Mouse (Mus musculus): ENCODE measurements around the gene Apip.
A peak's percentile ranks its signal among the peaks of the same experiment; 100 is the strongest.

Gene Apip

DNA sequence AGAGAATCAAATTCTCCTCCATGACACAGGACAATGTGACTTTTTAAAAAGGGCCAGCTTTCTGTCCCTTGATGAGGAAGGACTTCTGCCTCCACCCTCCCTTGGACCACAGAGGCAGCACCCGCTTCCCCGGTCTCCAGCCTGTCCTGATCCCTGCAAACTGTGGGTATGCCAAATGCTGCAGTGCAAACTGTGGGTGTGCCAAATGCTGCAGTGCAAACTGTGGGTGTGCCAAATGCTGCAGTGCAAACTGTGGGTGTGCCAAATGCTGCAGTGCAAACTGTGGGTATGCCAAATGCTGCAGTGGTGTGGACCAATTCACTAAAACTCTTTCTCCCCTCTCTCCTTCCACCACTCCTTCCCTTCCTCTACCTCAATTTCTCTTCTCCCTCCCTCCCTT lies 32.7 kb downstream of the Apip start:
- DNase-seq = no peak

DNA sequence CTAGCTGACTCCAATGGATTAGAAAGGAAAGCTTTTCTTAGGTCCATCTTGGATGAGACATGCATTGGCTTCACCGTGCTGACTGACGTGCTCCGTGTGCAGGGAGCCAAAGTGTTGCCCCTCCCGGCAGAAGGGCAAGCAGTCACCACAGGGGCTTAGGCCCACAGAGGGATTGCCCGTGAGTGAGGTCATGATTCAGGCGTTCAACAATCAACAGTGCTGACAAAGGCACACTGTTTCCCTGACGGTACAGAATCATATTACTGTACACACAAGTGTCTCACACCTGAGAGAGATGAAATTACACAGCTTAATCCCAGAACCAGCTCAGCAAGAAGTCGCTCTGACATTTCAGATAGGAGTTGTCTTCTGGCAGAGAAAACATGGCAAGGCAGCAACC lies 38.2 kb downstream of the Apip start:
- DNase-seq = no peak

DNA sequence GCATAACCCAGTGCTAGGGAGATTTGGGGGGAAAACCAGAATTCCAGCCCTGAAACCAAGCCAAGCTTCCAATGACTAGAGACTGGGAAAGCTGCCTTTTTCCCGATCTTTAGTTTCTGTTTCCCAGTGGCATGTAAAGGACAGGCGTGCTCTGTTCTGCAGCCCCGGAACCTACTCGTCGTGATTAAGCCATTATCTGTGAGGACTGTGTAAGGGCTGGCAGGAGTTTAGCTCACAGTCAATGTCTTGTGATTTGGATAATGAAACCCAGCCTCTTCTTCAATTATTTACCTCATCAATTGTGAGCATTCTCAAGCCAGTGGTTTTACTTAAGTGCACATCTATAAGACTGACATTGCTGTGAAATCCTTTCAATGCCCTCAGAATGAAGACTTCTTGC lies 43.7 kb downstream of the Apip start:
- no peak for DNase-seq

DNA sequence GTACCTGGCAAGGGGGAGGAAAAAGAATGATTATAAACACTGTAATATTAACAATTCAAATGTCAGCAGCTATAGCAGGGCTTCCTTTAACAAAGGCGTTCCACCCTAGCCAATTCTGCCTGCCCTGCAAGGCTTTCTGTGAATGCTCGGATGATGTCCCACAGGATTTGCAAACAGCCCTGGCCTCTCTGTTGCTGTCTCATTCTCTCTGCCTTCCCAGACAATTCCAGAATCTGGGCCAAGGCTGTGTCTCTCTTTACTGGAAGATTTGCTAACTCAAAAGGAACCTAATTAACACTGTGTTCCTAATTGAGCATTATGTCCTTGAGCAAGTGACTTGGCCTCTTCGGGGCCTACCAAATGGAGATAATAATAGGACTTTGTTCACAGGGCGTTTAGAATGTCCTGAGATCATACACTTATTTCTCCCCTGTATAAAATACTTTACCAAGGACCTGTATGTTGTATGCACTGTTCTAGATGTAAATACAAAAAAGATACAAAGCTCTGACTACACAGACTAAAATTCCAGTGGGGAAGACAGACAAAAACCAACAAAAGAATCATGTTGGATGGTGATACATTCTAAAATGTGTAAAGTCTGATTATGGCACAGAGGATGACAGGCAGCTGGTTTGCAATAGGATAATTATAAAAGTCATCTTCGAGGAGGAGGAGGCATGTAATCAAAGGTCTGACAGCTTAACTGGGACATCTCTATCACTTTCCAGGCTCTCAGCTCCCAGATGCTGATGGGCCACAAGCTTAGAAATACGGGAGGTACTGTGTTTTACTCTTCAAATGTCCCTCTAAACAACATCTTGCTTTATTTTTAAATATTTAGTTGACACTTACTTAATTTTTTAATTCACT lies 45.1 kb downstream of the Apip start:
- no peak for DNase-seq

DNA sequence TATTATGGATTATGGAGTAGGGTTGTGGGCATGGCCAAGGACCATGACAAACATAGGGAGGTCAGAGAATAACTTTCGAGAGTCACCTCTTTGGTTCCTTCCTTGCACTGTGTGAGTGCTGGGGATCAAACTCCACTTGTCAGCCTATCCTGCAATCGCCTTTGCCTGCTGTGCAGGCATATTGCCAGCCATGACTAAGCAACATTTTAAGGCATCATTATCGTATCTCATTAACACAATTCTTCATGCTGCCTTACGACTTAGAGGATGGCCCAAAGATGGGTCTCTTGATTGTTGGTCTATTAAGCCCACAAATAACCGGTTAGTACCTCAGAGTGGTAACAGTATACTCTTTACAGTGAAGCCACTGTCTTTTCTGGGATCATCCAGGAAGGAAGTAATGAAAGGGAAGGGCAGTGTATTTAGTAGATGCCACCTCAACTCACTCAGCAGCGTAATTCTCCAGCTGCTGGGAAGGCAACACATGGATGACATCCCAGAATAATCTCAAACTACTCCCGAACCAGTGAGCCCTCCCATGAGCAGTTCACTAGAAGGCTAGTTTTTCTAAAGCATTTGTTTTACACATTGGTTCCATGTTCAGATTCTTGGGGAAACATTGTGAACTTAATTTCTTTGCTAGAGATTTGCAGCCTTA lies 45.9 kb downstream of the Apip start:
- DNase-seq = no peak

DNA sequence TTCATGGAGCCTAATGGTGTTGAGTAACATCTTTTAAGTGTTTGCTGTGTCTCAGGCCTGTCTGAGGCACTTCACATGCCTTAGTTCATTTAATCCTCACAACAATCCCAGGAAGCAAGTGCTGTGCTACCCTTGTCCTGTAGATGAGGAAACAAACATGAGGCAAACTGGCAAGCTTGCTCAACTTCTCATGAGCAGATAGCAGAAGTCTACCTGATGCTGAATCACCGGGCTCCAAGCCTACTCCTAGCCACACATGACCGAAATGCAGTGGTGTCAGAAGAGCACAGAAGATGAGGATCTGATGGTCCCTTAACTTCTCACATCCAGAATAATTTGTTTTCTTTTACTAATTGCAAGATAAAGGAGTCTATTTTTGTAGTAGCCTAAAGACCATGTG lies 56.2 kb downstream of the Apip start:
- DNase-seq = peak; percentile 19

DNA sequence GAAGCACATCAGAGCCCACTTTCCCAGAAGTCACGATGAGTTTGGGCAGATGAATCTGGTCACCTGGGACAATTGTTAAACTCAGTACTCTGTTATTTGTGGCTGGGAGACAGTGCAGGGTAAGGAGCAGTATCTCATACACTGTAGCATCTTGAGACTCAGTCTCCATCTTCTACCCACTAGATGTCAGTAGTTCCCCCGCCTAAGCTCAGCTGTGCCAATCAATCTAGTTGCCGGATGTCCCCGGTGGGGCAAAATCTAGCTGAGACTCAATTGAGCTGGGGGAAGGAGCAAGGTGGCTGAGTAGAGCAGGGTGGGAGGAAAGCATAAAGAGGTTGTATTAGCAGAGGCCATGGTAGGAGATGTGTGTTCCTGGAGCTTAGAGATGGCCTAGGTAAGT lies 57.7 kb downstream of the Apip start:
- DNase-seq = peak; percentile 68

DNA sequence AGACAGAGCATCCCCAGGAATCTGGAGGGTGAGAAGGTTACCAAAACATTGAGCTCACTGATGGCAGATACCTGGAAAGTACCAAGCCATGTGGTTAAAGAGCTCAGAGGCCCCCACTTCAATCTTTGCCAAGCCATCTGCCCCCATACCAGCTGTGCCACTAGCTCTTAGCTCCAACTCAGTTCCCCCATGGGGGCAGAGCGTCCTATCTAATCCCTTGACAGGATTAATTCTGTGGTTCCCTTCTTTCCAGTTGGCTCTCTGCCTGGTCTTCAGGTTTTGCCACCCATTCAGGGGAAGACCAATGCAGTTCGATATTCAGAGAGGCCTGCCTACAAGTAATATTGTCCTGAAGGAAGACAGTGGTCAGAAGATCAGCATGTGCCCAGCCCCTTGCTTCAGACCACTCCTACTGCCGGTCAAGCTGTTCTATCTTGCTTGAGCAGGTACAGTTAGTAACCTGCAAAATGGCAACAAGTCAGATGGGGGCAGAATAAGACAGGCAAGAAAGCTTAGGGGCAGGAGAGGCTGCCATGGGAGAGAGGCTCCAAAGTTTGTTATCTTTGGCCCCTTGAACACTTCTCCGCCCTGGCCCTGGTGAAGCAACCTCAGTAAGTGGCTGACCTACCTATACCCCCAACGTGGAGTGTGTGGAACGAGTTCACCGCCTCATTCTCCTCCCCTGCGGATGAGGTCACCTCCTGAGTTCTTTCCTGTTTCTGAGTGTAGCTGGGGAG lies 65.2 kb downstream of the Apip start:
- DNase-seq = no peak

Data from heart, adult 11 months (tissue).